Mouse (Mus musculus) heart, embryonic 15.5 days (tissue): Measurements from ENCODE around the gene Sirpb1c. TPM values are rescaled to one million over a fixed set of nuclear protein-coding genes. Genes with fewer than 3 reads are reported as not detected.
"Not testable (repeated sequence)": the region's sequence is repeated elsewhere in the genome, so short reads cannot be mapped to it uniquely, and the experiment has no call there.

ENCODE experiments used
- ATAC-seq: fragments of 200-750 bp; cut with Nextera tagmentation; replicated peaks from 2 replicates; pipeline ENCODE4 v1.8.0; 2017; ENCODE audit warnings: low read depth, moderate TSS enrichment; ENCODE audit not compliant: insufficient number of reproducible peaks, insufficient read depth, low FRiP score
- H3K27ac ChIP-seq: fragments of 300-500 bp; sonication (generic); 2 replicates; pipeline ENCODE4 v1.5.1; 2015; ENCODE audit warnings: mild to moderate bottlenecking, inconsistent platforms
- H3K27me3 ChIP-seq: fragments of 300-500 bp; sonication (generic); 2 replicates; pipeline ENCODE4 v1.6.1; 2015; ENCODE audit warnings: inconsistent platforms
- H3K36me3 ChIP-seq: fragments of 300-500 bp; sonication (generic); 2 replicates; pipeline ENCODE4 v1.6.1; 2015; ENCODE audit warnings: mild to moderate bottlenecking, inconsistent platforms
- H3K4me1 ChIP-seq: fragments of 300-500 bp; sonication (generic); replicated peaks from 2 replicates; pipeline ENCODE4 v1.6.1; 2015; ENCODE audit warnings: inconsistent platforms
- H3K4me2 ChIP-seq: fragments of 300-500 bp; sonication (generic); 2 replicates; pipeline ENCODE4 v1.6.1; 2015; ENCODE audit warnings: inconsistent platforms, mild to moderate bottlenecking, moderate library complexity
- H3K4me3 ChIP-seq: fragments of 300-500 bp; sonication (generic); 2 replicates; pipeline ENCODE4 v1.5.1; 2015; ENCODE audit warnings: mild to moderate bottlenecking, inconsistent platforms
- H3K9ac ChIP-seq: fragments of 300-500 bp; sonication (generic); 2 replicates; pipeline ENCODE4 v1.6.1; 2015; ENCODE audit warnings: mild to moderate bottlenecking, inconsistent platforms
- H3K9me3 ChIP-seq: fragments of 300-500 bp; sonication (generic); replicated peaks from 2 replicates; pipeline ENCODE4 v1.6.1; 2016; ENCODE audit warnings: inconsistent platforms
- WGBS: fragments of 180-500 bp; shearing (Covaris S2); methylation state at CpG from one replicate; pipeline ENCODE4 v1.1.7; 2015; ENCODE audit warnings: mixed read lengths; 5-methylcytosine and 5-hydroxymethylcytosine counted together
- polyA plus RNA-seq: library from polyadenylated mRNA; unstranded; fragments of >200 nt; fragmentation: Nextera tagmentation; extraction: Ambion mirVana; gene quantifications from 2 replicates; pipeline ENCODE4 v1.2.1, GENCODE M21; 2015

Gene Sirpb1c
- 0.24 and 0.30 TPM in 2 replicates for polyA plus RNA-seq

GRCm38 (mm10) chr3:15848280-15848679, at the start of gene Sirpb1c:
Sirpb1c (minus strand) TSS chr3:15848528.
- H3K9me3 ChIP-seq, H3K36me3 ChIP-seq, H3K9ac ChIP-seq, H3K4me1 ChIP-seq, H3K4me2 ChIP-seq, H3K27me3 ChIP-seq, H3K27ac ChIP-seq, H3K4me3 ChIP-seq, ATAC-seq: not testable (repeated sequence)
- WGBS = 75% methylated on average over 1 of the region's 1 CpGs

- no peaks in the 10 kb centered on the region for H3K9me3 ChIP-seq
- WGBS = 80% methylated on average over 3 of the region's 3 CpGs
- ATAC-seq = no peak
- no peaks in the 10 kb centered on the region for H3K27me3 ChIP-seq
- no peaks in the 10 kb centered on the region for H3K36me3 ChIP-seq
- no peak overlapping the region for H3K9ac ChIP-seq
- no peak overlapping the region for H3K4me3 ChIP-seq
- no peaks in the 10 kb centered on the region for H3K4me1 ChIP-seq
- no peak overlapping the region for H3K4me2 ChIP-seq
- H3K27ac ChIP-seq = no peak overlapping the region
These were observed 38.1 kb upstream of the Sirpb1c start for GRCm38 (mm10) chr3:15886380-15886779.

GRCm38 (mm10) chr3:15855773-15856172, 7.4 kb upstream of the Sirpb1c start:
- not testable (repeated sequence) for H3K4me2 ChIP-seq, ATAC-seq, H3K27ac ChIP-seq, H3K9me3 ChIP-seq, H3K27me3 ChIP-seq, H3K4me1 ChIP-seq, H3K4me3 ChIP-seq, H3K36me3 ChIP-seq, H3K9ac ChIP-seq

GRCm38 (mm10) chr3:15849922-15850321, 1.6 kb upstream of the Sirpb1c start:
- no peak overlapping the region for H3K4me2 ChIP-seq
- H3K27ac ChIP-seq = no peak overlapping the region
- no peaks in the 10 kb centered on the region for H3K9me3 ChIP-seq
- H3K27me3 ChIP-seq = no peaks in the 10 kb centered on the region
- H3K4me3 ChIP-seq = no peak overlapping the region
- WGBS = 79% methylated on average over 1 of the region's 1 CpGs
- ATAC-seq = no peak
- no peaks in the 10 kb centered on the region for H3K4me1 ChIP-seq
- no peaks in the 10 kb centered on the region for H3K36me3 ChIP-seq
- H3K9ac ChIP-seq = no peak overlapping the region

- Histone ChIP-seq H3K9ac (no peak overlapping the region), H3K9me3 (no peaks in the 10 kb centered on the region), H3K27me3 (no peaks in the 10 kb centered on the region), H3K4me2 (no peak overlapping the region), H3K4me1 (no peaks in the 10 kb centered on the region), H3K27ac (no peak overlapping the region), H3K36me3 (no peaks in the 10 kb centered on the region), H3K4me3 (no peak overlapping the region)
- WGBS = 74% methylated on average over 3 of the region's 3 CpGs
- 0 out of 2 replicates have a peak, but pooled peaks have one; percentile 16 for ATAC-seq
These were observed 838 bp downstream of the Sirpb1c start for GRCm38 (mm10) chr3:15847332-15848047.

- H3K4me2 ChIP-seq, H3K9me3 ChIP-seq, H3K27ac ChIP-seq, ATAC-seq, H3K4me3 ChIP-seq, H3K36me3 ChIP-seq, H3K9ac ChIP-seq, H3K27me3 ChIP-seq, H3K4me1 ChIP-seq: not testable (repeated sequence)
- WGBS = 62% methylated on average over 2 of the region's 2 CpGs
These were observed 74.7 kb downstream of the Sirpb1c start for GRCm38 (mm10) chr3:15773642-15774041.

Other genes with a start within 250 kb of the Sirpb1c start
- not detected in 2 replicates for gene Gm5150, start 157.9 kb upstream of the Sirpb1c start, polyA plus RNA-seq